In the genomic region with DNA sequence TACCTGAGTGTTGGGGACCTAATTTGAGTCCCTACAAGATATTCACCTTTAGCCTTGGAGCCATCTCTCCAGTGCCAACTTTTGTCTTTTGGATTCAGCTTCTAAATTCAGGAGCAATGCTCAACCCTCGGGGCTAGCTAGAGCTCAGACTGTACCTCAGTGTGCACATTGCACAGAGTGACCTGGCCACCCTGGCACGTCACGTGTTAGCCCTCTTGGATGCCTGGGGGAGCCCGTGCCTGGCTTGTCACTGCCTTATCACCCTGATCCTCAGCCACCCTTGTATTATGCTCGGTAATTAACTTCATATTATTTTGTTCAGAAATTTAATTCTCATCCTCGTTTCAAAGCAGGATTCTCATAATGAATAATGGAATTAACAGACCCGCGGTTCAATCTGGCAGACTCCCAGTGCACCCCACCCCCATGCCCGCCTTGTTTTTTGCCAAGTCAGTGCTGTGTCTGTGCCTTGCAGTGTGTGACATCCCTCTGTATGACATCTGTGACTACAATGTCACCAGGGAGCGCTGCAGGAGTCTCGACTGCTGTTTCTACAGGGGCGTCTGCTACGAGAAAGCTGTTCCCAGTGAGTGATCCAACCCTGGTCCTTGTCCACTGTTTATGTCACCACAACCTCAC, we compare ENCODE assay signal across 18 mouse cellular contexts. TPM values are rescaled to one million over a fixed set of nuclear protein-coding genes. Genes with fewer than 3 reads are reported as not detected.
DNase-seq lines count a peak whose midpoint lies in the region; ATAC-seq and TF ChIP-seq lines count a peak whose summit lies in the region.
"Had no signal": no experiment of that assay in that cellular context is flagged by ENCODE, and none has a peak within 500 bp of the region (broad histone marks: within the 10 kb centered on the region; RNA-seq: fewer than 3 reads in every experiment).

No protein-coding gene starts in this region.

- no peak overlapping the region for H3K4me2 ChIP-seq in neural tube, embryonic 14.5 days (ENCODE audit: low read depth, low read length)
- H3K4me2 ChIP-seq in neural tube, embryonic 15.5 days = no peak overlapping the region
- no peak overlapping the region for H3K4me2 ChIP-seq in hindbrain, embryonic 16.5 days (ENCODE audit: low read length)
- H3K4me2 ChIP-seq: embryonic facial prominence, embryonic 13.5 days; heart, embryonic 13.5 days had no signal

- 0 out of 2 replicates have a peak, but pooled peaks have one; percentile 42 for ATAC-seq in neural tube, embryonic 14.5 days (ENCODE audit: low read depth)
- no peak for ATAC-seq in neural tube, embryonic 15.5 days (ENCODE audit: low FRiP score)
- peak; percentile 45 for ATAC-seq in hindbrain, embryonic 16.5 days
- ATAC-seq: intestine, embryonic 16.5 days; Patski had no signal

- H3K36me3 ChIP-seq in neural tube, embryonic 14.5 days (ENCODE audit: control insufficient read depth, insufficient read depth, low read length) = no peaks in the 10 kb centered on the region
- no peaks in the 10 kb centered on the region for H3K36me3 ChIP-seq in neural tube, embryonic 15.5 days
- no peaks in the 10 kb centered on the region for H3K36me3 ChIP-seq in hindbrain, embryonic 16.5 days (ENCODE audit: control insufficient read depth, insufficient read depth, low read length)
- H3K36me3 ChIP-seq: embryonic facial prominence, embryonic 13.5 days; heart, embryonic 13.5 days had no signal

- intact Hi-C loops in gastrocnemius, adult 2 months (cut with DNase I) = no loop called here

- H3K27ac ChIP-seq in layer of hippocampus, adult 2 months = no peak overlapping the region
- H3K27ac ChIP-seq in neural tube, embryonic 14.5 days (ENCODE audit: low read depth, low read length) = no peak overlapping the region
- no peak overlapping the region for H3K27ac ChIP-seq in neural tube, embryonic 15.5 days (replicated peaks)
- H3K27ac ChIP-seq in hindbrain, embryonic 16.5 days (ENCODE audit: low read depth, low read length) = peak overlapping the region; percentile 32; the same call in 1 of the 2 replicates
- no peak overlapping the region for H3K27ac ChIP-seq in gastrocnemius, adult 2 months
- H3K27ac ChIP-seq: embryonic facial prominence, embryonic 13.5 days; heart, embryonic 13.5 days; liver, embryonic 14.5 days had no signal

- WGBS in neural tube, embryonic 14.5 days = 70% methylated on average over 13 of the region's 13 CpGs
- WGBS in neural tube, embryonic 15.5 days = 66% methylated on average over 13 of the region's 13 CpGs
- 44% methylated on average over 13 of the region's 13 CpGs for WGBS in hindbrain, embryonic 16.5 days

- no peak overlapping the region for H3K4me3 ChIP-seq in layer of hippocampus, adult 2 months
- no peak overlapping the region for H3K4me3 ChIP-seq in neural tube, embryonic 14.5 days (ENCODE audit: low read depth, low read length)
- H3K4me3 ChIP-seq in neural tube, embryonic 15.5 days (replicated peaks) = no peak overlapping the region
- H3K4me3 ChIP-seq in hindbrain, embryonic 16.5 days (ENCODE audit: low read length) = no peak overlapping the region
- no peak overlapping the region for H3K4me3 ChIP-seq in gastrocnemius, adult 2 months
- H3K4me3 ChIP-seq: embryonic facial prominence, embryonic 13.5 days; heart, embryonic 13.5 days had no signal

- H3K27me3 ChIP-seq in neural tube, embryonic 14.5 days (ENCODE audit: control insufficient read depth, insufficient read depth, low read length) = no peaks in the 10 kb centered on the region
- H3K27me3 ChIP-seq in neural tube, embryonic 15.5 days (replicated peaks) = no peaks in the 10 kb centered on the region
- no peaks in the 10 kb centered on the region for H3K27me3 ChIP-seq in hindbrain, embryonic 16.5 days (replicated peaks; ENCODE audit: control insufficient read depth, insufficient read depth, low read length)
- H3K27me3 ChIP-seq: embryonic facial prominence, embryonic 13.5 days; heart, embryonic 13.5 days; Patski had no signal

- H3K9me3 ChIP-seq in neural tube, embryonic 14.5 days (ENCODE audit: control insufficient read depth, low read length) = no peaks in the 10 kb centered on the region
- no peaks in the 10 kb centered on the region for H3K9me3 ChIP-seq in neural tube, embryonic 15.5 days (replicated peaks)
- H3K9me3 ChIP-seq in hindbrain, embryonic 16.5 days (ENCODE audit: control insufficient read depth, low read length) = no peaks in the 10 kb centered on the region
- H3K9me3 ChIP-seq: embryonic facial prominence, embryonic 13.5 days; heart, embryonic 13.5 days had no signal

- peak; percentile 17; the same call in 1 of the 2 replicates for TF ChIP-seq CTCF in layer of hippocampus, adult 2 months (conservative IDR thresholded peaks at IDR 0.05)
- TF ChIP-seq CTCF in gastrocnemius, adult 2 months (IDR thresholded peaks at IDR 0.05) = no peak

- peak; percentile 50 to 53 for DNase-seq in layer of hippocampus, adult 2 months (ENCODE audit: low spot score in 2 of 2)
- no peak for DNase-seq in layer of hippocampus, adult 9-10 months (ENCODE audit: low spot score)
- DNase-seq in adrenal gland, adult 18-20 months (ENCODE audit: low spot score in 2 of 2) = no peak
- no peak for DNase-seq in gastrocnemius, adult 2 months
- DNase-seq: adrenal gland, adult 8-10 months; cerebellum, postnatal 36 days; gastrocnemius, postnatal 36 days; thymus, postnatal 4 days had no signal

- H3K9ac ChIP-seq in neural tube, embryonic 14.5 days (replicated peaks; ENCODE audit: low read depth, low read length) = no peak overlapping the region
- H3K9ac ChIP-seq in neural tube, embryonic 15.5 days (replicated peaks) = no peak overlapping the region
- no peak overlapping the region for H3K9ac ChIP-seq in hindbrain, embryonic 16.5 days (ENCODE audit: low read depth, low read length)
- H3K9ac ChIP-seq: embryonic facial prominence, embryonic 13.5 days; heart, embryonic 13.5 days; liver, embryonic 14.5 days had no signal

- peaks cover 11% of the 10 kb centered on the region for H3K4me1 ChIP-seq in neural tube, embryonic 14.5 days (ENCODE audit: control insufficient read depth, insufficient read depth, low read length)
- H3K4me1 ChIP-seq in neural tube, embryonic 15.5 days = peaks cover 26% of the 10 kb centered on the region
- peaks cover 26% of the 10 kb centered on the region for H3K4me1 ChIP-seq in hindbrain, embryonic 16.5 days (ENCODE audit: control insufficient read depth, insufficient read depth, low read depth, low read length)

RNA-seq across cellular contexts. Expression of a gene that starts 3.5 kb away (rescaled TPM):
- 1 to 10 TPM in 1 of 2 experiments, not detected in 1; 1.2 TPM for total RNA-seq in layer of hippocampus, adult 2 months (2021)
- 0.98 and 1.2 TPM in 2 replicates for polyA plus RNA-seq in neural tube, embryonic 14.5 days (2014; fragmentation: Nextera tagmentation; extraction: Ambion mirVana)
- 0.61 and 0.67 TPM in 2 replicates for polyA plus RNA-seq in neural tube, embryonic 15.5 days (2015; fragmentation: Nextera tagmentation; extraction: Ambion mirVana)
- polyA plus RNA-seq in hindbrain, embryonic 16.5 days (2015; fragmentation: Nextera tagmentation; extraction: Ambion mirVana) = 0.26 and 0.49 TPM in 2 replicates
- under 1 TPM in 1 of 2 experiments, not detected in 1; 0.70 TPM for total RNA-seq in adrenal gland, adult 18-20 months (2021)
- total RNA-seq in gastrocnemius, adult 2 months (2021) = not detected
- total RNA-seq: CH12.LX; gastrocnemius, postnatal 36 days; left cerebral cortex, postnatal 36 days had no signal
- polyA plus RNA-seq: embryonic facial prominence, embryonic 13.5 days; intestine, embryonic 16.5 days; liver, embryonic 14.5 days; Patski had no signal

Comparison
In these comparisons a context has a peak if more than half of its experiments do, and no peak if none do; other contexts are left out.
1. DNase-seq: peak in layer of hippocampus, adult 2 months (2 of 2); none in layer of hippocampus, adult 9-10 months (single experiment), adrenal gland, adult 18-20 months (0 of 2) and gastrocnemius, adult 2 months (single experiment).